Mouse (Mus musculus): ENCODE measurements at regions not wholly inside any gene's neighbourhood (a gene's known extent, or its start where the extent isn't known, plus 50 kb on each side); places are given as distances from the start of the nearest gene placed in this dataset.

- DNase-seq: no peak
- Histone ChIP-seq H3K27ac (no peak overlapping the region), H3K4me3 (no peak overlapping the region)
- intact Hi-C loops (cut with DNase I): no loop called here
- TF ChIP-seq CTCF (IDR thresholded peaks at IDR 0.05): no peak
Measured at GRCm38 (mm10) chr10:111829291-111829690, 143.2 kb upstream of the Krr1 start.

GRCm38 (mm10) chr10:111831105-111831504, 141.4 kb upstream of the Krr1 start:
- intact Hi-C loops (cut with DNase I): loop anchor here (10.0 kb wide), 1 partner anchor 94 kb away; no protein-coding TSS in a partner anchor
- Histone ChIP-seq H3K27ac (no peak overlapping the region), H3K4me3 (no peak overlapping the region)
- no peak for DNase-seq
- no peak for TF ChIP-seq CTCF (IDR thresholded peaks at IDR 0.05)

GRCm38 (mm10) chr10:111833611-111834010, 138.9 kb upstream of the Krr1 start:
- no peak overlapping the region for H3K27ac ChIP-seq
- TF ChIP-seq CTCF (IDR thresholded peaks at IDR 0.05): no peak
- DNase-seq: no peak
- H3K4me3 ChIP-seq: no peak overlapping the region
- intact Hi-C loops (cut with DNase I): loop anchor here (10.0 kb wide), 1 partner anchor 91 kb away; no protein-coding TSS in a partner anchor

GRCm38 (mm10) chr10:111834280-111834679, 138.2 kb upstream of the Krr1 start:
- Histone ChIP-seq H3K27ac (no peak overlapping the region), H3K4me3 (no peak overlapping the region)
- intact Hi-C loops (cut with DNase I): loop anchor here (10.0 kb wide), 1 partner anchor 91 kb away; no protein-coding TSS in a partner anchor
- TF ChIP-seq CTCF (IDR thresholded peaks at IDR 0.05): no peak
- DNase-seq: no peak

- peak; percentile 68 for DNase-seq
- Histone ChIP-seq H3K4me3 (no peak overlapping the region), H3K27ac (peak overlapping the region; percentile 46)
- intact Hi-C loops (cut with DNase I): loop anchor here (10.0 kb wide), 1 partner anchor 90 kb away; no protein-coding TSS in a partner anchor
- TF ChIP-seq CTCF (IDR thresholded peaks at IDR 0.05): no peak
Measured at GRCm38 (mm10) chr10:111834925-111835823, 137.3 kb upstream of the Krr1 start.

GRCm38 (mm10) chr10:111836191-111836590, 136.3 kb upstream of the Krr1 start:
- no peak overlapping the region for H3K4me3 ChIP-seq
- TF ChIP-seq CTCF (IDR thresholded peaks at IDR 0.05): no peak
- no peak overlapping the region for H3K27ac ChIP-seq
- intact Hi-C loops (cut with DNase I): loop anchor here (10.0 kb wide), 1 partner anchor 89 kb away; no protein-coding TSS in a partner anchor
- DNase-seq: no peak

- no peak for TF ChIP-seq CTCF (IDR thresholded peaks at IDR 0.05)
- no peak overlapping the region for H3K4me3 ChIP-seq
- H3K27ac ChIP-seq: no peak overlapping the region
- DNase-seq: no peak
- intact Hi-C loops (cut with DNase I): loop anchor here (10.0 kb wide), 1 partner anchor 88 kb away; no protein-coding TSS in a partner anchor
Measured at GRCm38 (mm10) chr10:111836802-111837201, 135.7 kb upstream of the Krr1 start.

GRCm38 (mm10) chr10:111842321-111842775, 130.1 kb upstream of the Krr1 start:
- no peak for DNase-seq
- intact Hi-C loops (cut with DNase I): no loop called here
- TF ChIP-seq CTCF (IDR thresholded peaks at IDR 0.05): no peak

GRCm38 (mm10) chr10:111842896-111843295, 129.6 kb upstream of the Krr1 start:
- TF ChIP-seq CTCF (IDR thresholded peaks at IDR 0.05): no peak
- Histone ChIP-seq H3K27ac (no peak overlapping the region), H3K4me3 (no peak overlapping the region)
- intact Hi-C loops (cut with DNase I): no loop called here
- no peak for DNase-seq

More at GRCm38 (mm10) chr10:111842321-111842775, 130.1 kb upstream of the Krr1 start:
- Histone ChIP-seq H3K27ac (no peak overlapping the region), H3K4me3 (no peak overlapping the region)

- no peak for DNase-seq
- intact Hi-C loops (cut with DNase I): no loop called here
- TF ChIP-seq CTCF (IDR thresholded peaks at IDR 0.05): no peak
- Histone ChIP-seq H3K27ac (peak overlapping the region; percentile 5; the same call in 1 of the 2 replicates), H3K4me3 (no peak overlapping the region)
Measured at GRCm38 (mm10) chr10:111843301-111843700, 129.2 kb upstream of the Krr1 start.

GRCm38 (mm10) chr10:111844144-111844543, 128.3 kb upstream of the Krr1 start:
- Histone ChIP-seq H3K4me3 (no peak overlapping the region), H3K27ac (no peak overlapping the region)
- no peak for TF ChIP-seq CTCF (IDR thresholded peaks at IDR 0.05)
- intact Hi-C loops (cut with DNase I): no loop called here
- peak; percentile 41 for DNase-seq

GRCm38 (mm10) chr10:111845946-111846345, 126.5 kb upstream of the Krr1 start:
- Histone ChIP-seq H3K4me3 (no peak overlapping the region), H3K27ac (no peak overlapping the region)
- intact Hi-C loops (cut with DNase I): no loop called here
- no peak for DNase-seq
- no peak for TF ChIP-seq CTCF (IDR thresholded peaks at IDR 0.05)

GRCm38 (mm10) chr10:111854254-111854653, 118.2 kb upstream of the Krr1 start:
- no peak for DNase-seq
- TF ChIP-seq CTCF (IDR thresholded peaks at IDR 0.05): no peak
- Histone ChIP-seq H3K4me3 (no peak overlapping the region), H3K27ac (no peak overlapping the region)
- intact Hi-C loops (cut with DNase I): no loop called here

Measured in gastrocnemius, adult 2 months (tissue).